Mouse (Mus musculus) cerebellum, adult 9-11 months (tissue): Measurements from ENCODE around the gene Ephb6.

ENCODE experiments used
- DNase-seq: peaks from one replicate; pipeline ENCODE4 v3.0.0; 2022

Ephb6 gene

DNA sequence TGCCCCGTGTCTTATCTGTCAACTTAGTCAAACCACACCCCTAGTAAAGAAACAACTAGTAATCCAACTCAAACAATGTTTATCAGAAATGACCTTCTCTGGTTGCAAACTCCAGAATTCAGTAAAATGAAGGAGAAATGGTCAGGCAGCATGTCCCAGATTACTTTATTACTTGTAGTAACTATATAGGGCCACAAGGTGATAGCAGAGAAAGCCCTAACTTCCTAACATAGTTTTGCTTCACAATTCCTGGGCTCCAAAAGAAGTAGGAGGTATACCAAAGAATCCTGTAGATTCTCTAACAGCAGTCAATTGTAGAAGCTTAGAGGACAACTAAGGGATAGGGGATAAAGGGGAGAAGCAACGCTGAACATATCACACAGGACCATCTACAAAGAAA, 25.5 kb downstream of the Ephb6 start:
- no peak for DNase-seq

DNA sequence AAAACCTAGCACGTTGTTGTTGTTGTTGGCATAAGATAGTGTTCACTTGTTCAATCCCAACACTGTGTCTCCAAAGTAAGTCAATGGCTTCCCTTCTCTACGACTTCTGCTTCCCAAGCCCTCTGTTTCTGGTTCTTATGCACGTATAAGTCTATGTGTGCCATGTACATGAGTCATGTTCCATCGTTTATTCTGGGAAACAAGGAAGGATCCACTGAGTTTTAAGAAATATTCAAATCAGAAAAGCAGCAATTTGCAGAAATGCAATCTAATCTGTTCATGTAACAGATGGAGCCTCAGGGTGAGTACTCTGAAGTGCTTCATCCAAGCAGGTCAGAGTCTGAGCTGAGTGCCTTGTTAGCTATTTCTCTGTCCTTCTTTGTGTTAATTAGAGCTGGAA, 26.3 kb downstream of the Ephb6 start:
- DNase-seq: no peak

DNA sequence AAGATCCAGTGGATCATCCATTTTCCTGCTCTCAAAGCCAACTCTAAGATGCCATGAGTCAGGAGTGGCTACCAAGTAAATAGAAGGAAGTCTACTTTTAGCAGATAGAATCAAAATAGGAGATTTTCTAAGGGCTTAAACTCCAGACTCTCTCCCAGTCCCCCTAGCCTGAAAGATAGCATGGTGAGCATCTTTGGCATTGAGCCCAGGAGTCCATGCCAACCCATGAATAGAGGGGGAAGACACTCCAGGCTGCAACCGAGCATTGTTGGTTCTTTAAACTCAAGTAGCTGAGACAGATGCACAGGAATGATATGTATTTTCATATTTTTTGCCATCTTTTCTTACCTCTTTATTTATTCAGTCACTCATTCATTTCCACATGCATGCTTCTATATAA, 29.9 kb downstream of the Ephb6 start:
- DNase-seq: no peak

DNA sequence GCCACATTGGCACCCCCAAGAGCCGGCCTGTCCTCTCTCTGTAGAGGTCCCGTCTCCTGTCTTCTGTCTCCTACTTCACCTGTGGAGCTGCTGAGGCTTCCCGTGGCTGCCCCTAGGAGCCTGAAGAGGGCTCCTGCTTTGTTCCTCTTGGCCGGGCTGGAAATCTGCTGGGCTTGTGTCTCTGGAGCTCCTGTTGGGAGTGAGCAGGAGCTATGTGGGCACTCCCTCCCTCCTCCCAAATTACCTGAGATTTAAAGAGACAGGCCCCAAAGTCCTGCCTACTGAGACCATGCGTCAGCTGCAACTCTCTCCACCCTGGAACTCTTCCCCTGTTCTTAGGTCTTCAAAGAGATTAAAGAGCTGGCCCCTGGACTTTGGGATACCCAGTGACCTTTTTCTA, 30.9 kb downstream of the Ephb6 start, which contains the start of gene Trpv6:
Gene Trpv6, minus strand, starts transcription at position 228 of the 400 bp plus-strand sequence.
- no peak for DNase-seq

DNA sequence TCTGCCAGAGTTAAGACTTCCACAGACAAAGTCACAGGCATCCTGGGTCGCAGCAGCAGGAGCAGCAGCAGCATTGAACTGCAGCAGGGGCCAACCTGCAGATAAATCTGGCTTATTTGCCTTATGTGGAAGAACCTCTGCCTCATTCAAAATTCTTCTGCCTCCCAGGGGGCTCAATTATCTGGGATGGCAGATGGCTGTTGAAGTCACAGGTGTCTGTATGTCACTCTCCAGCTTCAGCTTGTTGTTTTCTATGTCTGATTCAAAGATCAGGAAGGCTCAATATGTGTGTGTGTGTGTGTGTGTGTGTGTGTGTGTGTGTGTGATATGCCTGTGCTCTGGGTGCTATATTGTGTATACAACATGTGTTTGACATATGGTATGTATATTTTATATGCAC, 32.1 kb downstream of the Ephb6 start:
- no peak for DNase-seq

DNA sequence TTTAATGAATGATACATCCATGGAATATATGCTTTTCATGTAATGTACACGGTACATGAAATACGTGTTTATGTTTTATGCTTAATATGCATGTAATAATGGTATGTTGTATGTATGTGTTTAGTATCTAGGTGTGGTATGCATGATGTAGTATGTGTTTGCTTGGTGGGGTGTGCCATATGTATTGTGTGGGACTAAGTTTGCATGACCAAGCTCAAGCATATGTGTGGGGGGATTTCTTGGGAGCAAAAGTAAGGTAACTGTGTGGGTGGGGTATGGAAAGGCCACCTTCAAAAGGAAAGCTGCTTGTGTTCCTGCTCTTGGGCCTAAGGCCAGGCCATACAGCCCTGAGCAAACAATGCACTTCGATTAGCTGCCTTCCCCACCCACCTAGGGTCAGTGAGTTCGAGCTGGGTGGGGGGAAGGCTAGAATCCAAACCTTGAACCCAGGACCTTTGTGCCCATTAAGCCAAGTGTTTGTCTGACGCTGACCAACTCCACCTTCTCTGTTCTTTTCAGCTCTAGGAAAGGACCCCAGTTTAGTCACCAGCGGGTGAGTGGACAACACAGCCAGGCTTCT, 32.7 kb downstream of the Ephb6 start:
- no peak for DNase-seq

DNA sequence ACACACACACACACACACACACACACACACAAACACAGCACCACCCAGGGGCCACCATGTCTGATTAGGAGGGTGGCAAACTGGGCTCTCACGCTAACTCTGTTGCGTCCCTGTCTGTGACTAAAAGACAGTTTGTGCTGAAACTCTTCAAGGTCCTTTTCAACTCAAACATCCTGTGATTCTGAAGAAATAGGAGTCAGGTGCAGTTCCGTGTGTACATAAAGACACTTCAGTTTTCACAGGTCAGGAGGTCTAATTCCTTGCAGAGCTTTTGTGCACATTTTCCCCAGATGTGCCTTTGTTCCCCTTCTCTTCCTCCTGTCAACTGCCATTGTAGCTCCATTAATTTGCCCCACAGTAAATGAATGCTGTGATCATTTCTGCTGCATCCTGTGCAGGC, 35.2 kb downstream of the Ephb6 start:
- no peak for DNase-seq

DNA sequence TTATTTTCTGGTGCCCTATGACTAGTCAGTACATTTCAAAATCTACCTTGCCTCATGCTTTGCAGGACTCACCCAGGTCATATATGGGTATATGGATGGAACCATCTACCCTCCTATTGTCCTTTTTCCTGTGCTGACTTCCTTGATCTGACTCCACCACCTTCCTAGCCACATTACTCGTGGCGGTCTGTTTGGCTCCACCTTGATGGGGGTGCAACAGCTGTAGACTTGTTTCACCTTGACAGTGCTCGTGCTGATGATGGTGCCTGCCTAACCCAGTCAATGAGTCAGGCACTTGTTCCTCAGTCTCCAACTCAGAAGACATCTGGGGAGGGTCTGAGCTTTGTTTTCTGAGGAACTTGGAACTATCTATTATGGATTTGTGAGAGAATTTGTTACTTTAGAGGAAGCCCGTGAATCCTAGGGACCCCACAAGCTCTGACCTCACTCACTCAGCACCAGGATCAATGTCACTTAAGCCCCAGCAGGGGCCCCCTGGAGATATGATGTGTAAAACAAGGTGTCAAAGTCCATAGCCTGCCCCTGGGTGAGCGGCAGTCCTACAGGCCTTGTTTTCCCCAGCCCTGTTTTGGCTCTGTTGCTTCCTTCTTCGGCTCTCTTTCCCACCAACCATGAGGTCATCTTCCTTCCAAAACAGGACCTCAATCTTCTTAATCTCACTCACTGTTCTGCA, 36.0 kb downstream of the Ephb6 start:
- DNase-seq: no peak

DNA sequence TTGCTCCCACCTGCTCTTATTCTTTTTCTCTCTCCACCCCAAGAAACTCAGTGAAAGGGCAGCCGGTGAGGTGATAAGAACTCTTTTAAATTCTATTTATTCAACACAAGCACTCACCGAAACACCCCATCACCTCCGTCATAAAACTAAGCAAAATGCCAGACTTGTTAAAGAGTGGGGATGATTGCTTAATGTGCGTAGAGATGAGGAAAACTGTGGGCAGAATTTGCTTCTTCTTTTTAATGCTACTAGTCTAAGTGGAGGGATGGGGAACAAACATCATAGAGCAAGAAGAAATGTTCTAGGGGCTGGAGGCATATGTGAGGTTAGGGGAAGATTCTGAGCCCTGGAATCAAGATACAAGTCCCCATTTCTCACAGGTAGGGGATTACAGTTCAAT, 37.5 kb downstream of the Ephb6 start:
- DNase-seq: no peak

DNA sequence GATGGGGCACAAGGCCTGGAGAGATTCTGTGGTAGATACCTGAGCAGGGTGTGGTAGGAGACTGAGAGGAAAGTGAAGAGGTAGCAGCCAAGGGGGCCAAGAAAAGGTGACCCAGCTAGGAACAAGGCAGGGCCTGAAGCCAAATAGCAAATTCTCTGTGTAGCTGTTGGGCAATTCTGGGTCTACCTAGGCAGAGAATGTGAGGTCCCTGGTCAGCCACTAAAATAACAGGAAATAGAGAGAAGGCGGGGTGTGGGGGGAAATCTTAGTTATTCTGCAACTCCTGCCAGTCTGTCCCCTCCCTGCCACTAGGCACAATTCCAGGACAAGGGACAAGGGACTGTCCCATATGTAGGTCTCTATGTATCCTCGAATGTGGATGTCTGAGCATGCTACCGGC, 37.9 kb downstream of the Ephb6 start:
- no peak for DNase-seq

DNA sequence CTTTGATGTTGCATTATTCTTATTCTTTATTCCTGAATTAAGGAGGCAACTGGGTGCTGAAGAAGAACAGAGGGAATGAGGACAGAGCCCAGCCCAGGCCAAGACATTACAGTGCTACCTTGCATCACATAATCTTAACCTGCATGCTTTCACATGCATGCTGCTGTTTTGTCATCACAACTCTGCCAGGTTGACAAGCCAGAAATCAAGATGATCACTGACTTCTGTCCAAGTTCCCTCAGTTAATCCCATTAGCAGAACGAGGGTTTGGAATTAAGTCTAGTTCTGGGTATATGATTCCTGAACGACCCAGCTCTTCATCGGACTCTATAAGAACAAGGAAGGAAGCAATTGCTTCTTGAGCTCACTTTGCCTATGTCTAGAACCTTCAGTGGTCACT, 40.9 kb downstream of the Ephb6 start:
- DNase-seq: no peak

DNA sequence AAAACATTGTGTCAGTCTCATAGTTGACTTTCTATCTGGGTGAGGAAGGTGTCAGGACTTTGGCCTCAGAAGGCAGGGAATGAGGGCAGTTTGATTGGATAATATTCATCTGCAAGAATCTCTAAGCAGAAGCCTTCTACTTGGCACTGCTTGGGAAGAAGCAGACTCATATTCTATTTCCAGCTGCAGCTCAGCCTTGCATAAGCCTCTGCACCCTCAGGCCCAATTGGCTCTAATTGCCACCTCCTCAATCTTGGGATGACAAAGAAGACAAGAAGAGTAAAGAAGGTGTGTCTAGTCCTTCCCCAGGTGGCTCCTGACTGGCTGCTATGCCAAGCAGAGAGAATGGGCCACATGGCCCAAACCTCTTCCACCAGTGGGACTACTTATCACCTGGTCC, 41.4 kb downstream of the Ephb6 start:
- no peak for DNase-seq

DNA sequence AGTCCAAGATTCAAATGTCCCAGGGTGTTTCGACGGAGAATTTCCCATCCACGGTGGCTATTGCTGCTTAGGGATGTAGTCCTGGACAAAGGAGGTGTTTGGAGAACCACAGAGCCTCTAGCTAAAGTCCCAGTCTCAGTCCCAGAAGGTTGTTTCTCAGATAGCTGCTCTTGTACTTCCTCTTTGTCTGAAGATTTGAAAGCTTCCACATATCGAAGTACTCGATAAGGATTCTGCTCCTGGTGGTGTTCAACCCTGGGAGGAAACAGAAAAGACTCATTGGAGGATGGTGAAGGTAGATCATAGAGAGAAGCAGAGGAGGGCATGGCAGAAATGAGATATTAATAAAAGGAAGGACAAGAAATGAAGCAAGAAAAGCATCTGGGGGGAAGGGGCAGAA, 47.9 kb downstream of the Ephb6 start:
- no peak for DNase-seq

DNA sequence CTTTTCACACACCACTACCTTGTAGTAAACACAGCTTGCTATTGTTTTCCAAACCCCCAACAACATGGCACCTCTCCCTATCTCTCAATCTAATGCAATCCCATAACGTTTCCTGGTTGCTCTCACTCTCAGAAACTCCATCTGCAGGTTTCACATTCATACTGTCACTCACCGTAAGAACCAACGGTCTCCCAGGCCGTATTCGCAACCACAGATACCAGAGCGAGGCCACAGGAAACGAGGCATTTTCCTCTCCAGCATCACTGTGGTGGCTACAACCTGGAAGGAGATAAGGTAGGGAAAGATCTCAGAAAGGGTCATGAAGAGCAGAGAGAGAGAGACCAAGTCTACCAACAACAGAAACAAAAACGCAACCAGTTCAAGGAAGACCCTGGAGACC, 49.4 kb downstream of the Ephb6 start:
- no peak for DNase-seq

DNA sequence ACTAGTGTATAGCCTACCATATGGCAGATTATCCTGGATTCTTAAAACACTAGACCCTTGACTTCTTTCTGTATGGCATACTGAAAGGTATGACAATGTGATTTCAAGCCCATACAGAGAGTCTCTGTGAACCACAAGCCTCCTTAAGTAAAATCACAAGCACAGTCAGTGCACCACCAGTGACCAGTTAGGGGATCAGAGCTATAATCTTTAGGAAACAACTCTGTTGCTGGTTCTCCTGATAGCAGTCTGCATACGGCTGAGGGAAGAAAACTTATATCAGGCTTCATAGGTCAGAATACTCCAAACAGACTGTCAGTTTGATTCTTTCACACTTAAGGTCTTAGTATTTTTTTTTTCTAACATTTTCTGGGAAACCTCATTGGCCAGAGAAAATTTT, 53.2 kb downstream of the Ephb6 start:
- no peak for DNase-seq

DNA sequence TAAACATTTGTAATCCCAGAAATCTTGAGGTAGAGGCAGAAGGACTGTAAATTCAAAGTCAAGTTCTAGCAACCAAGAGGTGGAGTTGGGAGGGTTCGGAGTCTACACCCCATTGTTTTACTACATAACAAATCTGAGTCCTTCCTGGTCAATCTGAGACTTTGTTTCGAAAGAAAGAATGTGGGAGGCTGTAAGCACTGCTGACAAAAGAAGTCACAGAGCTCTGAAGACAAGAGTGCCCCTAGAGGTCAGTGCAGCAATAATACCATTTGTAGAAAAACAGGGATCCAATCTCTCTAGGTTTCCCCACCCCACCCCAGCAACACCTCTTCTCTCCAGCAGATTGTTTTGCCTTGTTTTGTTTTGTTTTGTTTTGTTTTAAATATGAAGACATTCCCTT, 57.0 kb downstream of the Ephb6 start:
- no peak for DNase-seq
